Mouse (Mus musculus): Measurements from ENCODE around the gene Dgkq. TPM values are rescaled to one million over a fixed set of nuclear protein-coding genes. Genes with fewer than 3 reads are reported as not detected.
A peak's percentile ranks its signal among the peaks of the same experiment; 100 is the strongest.

The Dgkq gene
- polyA plus RNA-seq, 1 experiment from 2014 or later: 9.1 TPM

- peak overlapping the region; percentile 14; the same call in 1 of the 2 replicates for H3K9ac ChIP-seq (replicated peaks; ENCODE audit: low read depth, low read length)
- H3K4me2 ChIP-seq (replicated peaks; ENCODE audit: low read depth, low read length): peak overlapping the region; percentile 61
- ATAC-seq (ENCODE audit: insufficient number of reproducible peaks, insufficient read depth, low FRiP score, low read depth): peak; percentile 77
These were observed 8.3 kb upstream of the Dgkq start for GRCm38 (mm10) chr5:108677605-108678295.

DNA sequence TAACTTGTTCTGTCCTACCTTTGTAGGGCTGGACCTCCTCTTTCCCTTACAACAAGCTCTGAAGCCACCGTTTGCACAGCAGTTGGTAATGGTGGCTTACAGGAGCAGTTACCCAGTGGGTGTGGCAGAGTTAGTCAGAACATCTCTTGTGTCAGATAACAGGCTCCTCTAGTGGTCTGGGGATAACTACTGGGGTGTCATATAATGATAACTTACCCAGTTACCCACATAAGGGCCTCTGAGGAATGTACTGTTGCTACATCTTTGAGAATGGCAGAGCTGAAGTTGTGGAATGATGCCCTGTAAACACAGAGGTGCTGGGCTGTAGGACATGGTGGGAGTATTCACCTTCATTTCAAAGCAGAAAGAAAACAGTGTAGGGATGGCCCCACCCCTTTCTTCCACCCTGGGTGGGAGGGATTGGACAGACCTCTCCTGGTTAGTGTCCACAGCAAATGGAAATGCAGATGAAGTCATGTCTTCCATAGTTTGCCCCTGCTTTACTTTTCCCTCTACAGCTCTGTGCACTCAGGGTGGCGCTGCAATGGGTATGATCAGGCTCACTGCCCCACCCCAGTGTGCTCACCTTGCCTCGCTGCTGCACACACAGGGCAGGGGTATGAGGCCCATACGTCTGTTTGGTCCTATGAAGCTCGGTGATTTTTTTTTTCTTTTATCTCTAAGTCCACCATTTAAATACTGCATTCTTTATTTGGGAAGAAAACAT lies 7.5 kb upstream of the Dgkq start:
- H3K27ac ChIP-seq (ENCODE audit: low read length): peak overlapping the region; percentile 67
- no peaks in the 10 kb centered on the region for H3K27me3 ChIP-seq (ENCODE audit: control insufficient read depth, insufficient read depth, low read length)
- ATAC-seq (ENCODE audit: insufficient number of reproducible peaks, insufficient read depth, low FRiP score, low read depth): peak; percentile 57
- 0 out of 2 replicates have a peak, but pooled peaks cover 2% of the 10 kb centered on the region for H3K36me3 ChIP-seq (ENCODE audit: control insufficient read depth, insufficient read depth, low read length)
- H3K9me3 ChIP-seq (ENCODE audit: control insufficient read depth, low read depth, low read length): no peaks in the 10 kb centered on the region
- peak overlapping the region; percentile 14; the same call in 1 of the 2 replicates for H3K9ac ChIP-seq (replicated peaks; ENCODE audit: low read depth, low read length)
- peak overlapping the region; percentile 31 for H3K4me3 ChIP-seq (ENCODE audit: low read depth, low read length)
- H3K4me1 ChIP-seq (ENCODE audit: control insufficient read depth, insufficient read depth, low read length): peaks cover 9% of the 10 kb centered on the region; the same call in 1 of the 2 replicates
- peak overlapping the region; percentile 61 for H3K4me2 ChIP-seq (replicated peaks; ENCODE audit: low read depth, low read length)
- 10% methylated on average over 5 of the region's 5 CpGs for WGBS

More at GRCm38 (mm10) chr5:108677605-108678295, 8.3 kb upstream of the Dgkq start:
- H3K27me3 ChIP-seq (ENCODE audit: control insufficient read depth, insufficient read depth, low read length): no peaks in the 10 kb centered on the region
- no peaks in the 10 kb centered on the region for H3K9me3 ChIP-seq (ENCODE audit: control insufficient read depth, low read depth, low read length)
- no peaks in the 10 kb centered on the region for H3K36me3 ChIP-seq (ENCODE audit: control insufficient read depth, insufficient read depth, low read length)
- peak overlapping the region; percentile 67 for H3K27ac ChIP-seq (ENCODE audit: low read length)
- 5% methylated on average over 25 of the region's 25 CpGs for WGBS
- peaks cover 9% of the 10 kb centered on the region; the same call in 1 of the 2 replicates for H3K4me1 ChIP-seq (ENCODE audit: control insufficient read depth, insufficient read depth, low read length)
- H3K4me3 ChIP-seq (ENCODE audit: low read depth, low read length): peak overlapping the region; percentile 31

DNA sequence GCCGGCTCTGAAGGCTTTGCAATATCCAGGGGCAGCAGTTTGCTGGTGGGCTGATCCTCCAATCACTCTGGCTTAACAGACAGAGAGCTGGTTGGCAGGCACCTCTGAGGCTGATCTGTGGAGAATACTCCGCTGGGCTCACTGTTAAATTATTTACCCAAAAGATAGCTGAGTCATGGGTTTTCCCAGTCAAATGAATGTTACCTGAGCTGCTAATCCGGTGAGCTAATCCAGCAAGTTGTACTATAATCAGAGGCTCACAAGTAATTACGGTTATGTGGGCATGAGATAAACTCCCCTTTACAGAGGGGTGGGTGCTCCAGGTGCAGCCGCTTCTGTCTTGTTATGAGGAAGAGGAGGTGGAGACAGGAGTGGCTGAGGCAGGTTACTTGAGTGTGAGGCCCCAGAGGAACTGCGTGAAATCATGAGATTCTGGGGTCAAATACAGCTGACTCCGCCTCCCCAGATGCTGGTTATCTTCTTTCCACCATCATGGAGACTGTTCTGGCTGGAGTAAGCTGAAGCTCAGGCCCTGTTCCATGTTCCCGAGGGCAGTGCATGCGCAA lies 5.9 kb upstream of the Dgkq start, which contains the start of gene Slc26a1:
Gene Slc26a1, minus strand, starts transcription at position 319 of the 566 bp plus-strand sequence.
- WGBS: 63% methylated on average over 9 of the region's 9 CpGs
- H3K9me3 ChIP-seq (ENCODE audit: control insufficient read depth, low read depth, low read length): no peaks in the 10 kb centered on the region
- H3K27me3 ChIP-seq (ENCODE audit: control insufficient read depth, insufficient read depth, low read length): no peaks in the 10 kb centered on the region
- no peak for ATAC-seq (ENCODE audit: insufficient number of reproducible peaks, insufficient read depth, low FRiP score, low read depth)
- H3K27ac ChIP-seq (ENCODE audit: low read length): no peak within 1 kb of the TSS
- H3K4me2 ChIP-seq (replicated peaks; ENCODE audit: low read depth, low read length): no peak within 1 kb of the TSS
- no peak within 1 kb of the TSS for H3K9ac ChIP-seq (replicated peaks; ENCODE audit: low read depth, low read length)
- H3K4me3 ChIP-seq (ENCODE audit: low read depth, low read length): no peak within 1 kb of the TSS
- H3K4me1 ChIP-seq (ENCODE audit: control insufficient read depth, insufficient read depth, low read length): peaks cover 9% of the 10 kb centered on the region; the same call in 1 of the 2 replicates
- H3K36me3 ChIP-seq (ENCODE audit: control insufficient read depth, insufficient read depth, low read length): 0 out of 2 replicates have a peak, but pooled peaks cover 5% of the 10 kb centered on the region

- H3K9me3 ChIP-seq (ENCODE audit: control insufficient read depth, low read depth, low read length): no peaks in the 10 kb centered on the region
- no peak for ATAC-seq (ENCODE audit: insufficient number of reproducible peaks, insufficient read depth, low FRiP score, low read depth)
- no peaks in the 10 kb centered on the region for H3K27me3 ChIP-seq (ENCODE audit: control insufficient read depth, insufficient read depth, low read length)
- no peak overlapping the region for H3K4me2 ChIP-seq (replicated peaks; ENCODE audit: low read depth, low read length)
- H3K27ac ChIP-seq (ENCODE audit: low read length): no peak overlapping the region
- WGBS: 71% methylated on average over 2 of the region's 2 CpGs
- H3K36me3 ChIP-seq (ENCODE audit: control insufficient read depth, insufficient read depth, low read length): 0 out of 2 replicates have a peak, but pooled peaks cover 5% of the 10 kb centered on the region
- H3K4me3 ChIP-seq (ENCODE audit: low read depth, low read length): no peak overlapping the region
- peaks cover 14% of the 10 kb centered on the region; the same call in 1 of the 2 replicates for H3K4me1 ChIP-seq (ENCODE audit: control insufficient read depth, insufficient read depth, low read length)
- no peak overlapping the region for H3K9ac ChIP-seq (replicated peaks; ENCODE audit: low read depth, low read length)
These were observed 5.2 kb upstream of the Dgkq start for GRCm38 (mm10) chr5:108674624-108675023.

DNA sequence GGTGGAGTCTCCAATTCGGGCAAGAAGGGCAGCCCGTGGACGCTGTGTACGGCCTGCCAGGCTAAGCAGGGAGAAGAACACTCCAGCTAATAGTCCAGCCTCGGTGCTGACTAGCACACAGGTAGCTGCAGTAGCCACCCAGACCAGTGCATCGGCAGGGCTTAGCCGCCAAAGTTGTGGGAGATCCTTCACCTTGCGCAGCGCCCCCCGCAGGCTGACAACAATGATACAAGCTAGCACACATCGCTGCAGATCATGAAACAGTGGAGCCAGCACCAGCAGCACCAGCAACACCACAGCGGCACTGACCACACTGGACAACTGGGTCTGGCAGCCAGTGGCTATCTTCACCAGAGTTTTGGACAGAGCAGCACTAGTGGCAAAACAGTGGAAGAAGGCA lies 2.3 kb upstream of the Dgkq start:
- Histone ChIP-seq H3K4me2 (replicated peaks; ENCODE audit: low read depth, low read length) (no peak overlapping the region), H3K9me3 (ENCODE audit: control insufficient read depth, low read depth, low read length) (no peaks in the 10 kb centered on the region), H3K27ac (ENCODE audit: low read length) (no peak overlapping the region), H3K27me3 (ENCODE audit: control insufficient read depth, insufficient read depth, low read length) (no peaks in the 10 kb centered on the region), H3K4me1 (ENCODE audit: control insufficient read depth, insufficient read depth, low read length) (0 out of 2 replicates have a peak, but pooled peaks cover 7% of the 10 kb centered on the region), H3K9ac (replicated peaks; ENCODE audit: low read depth, low read length) (no peak overlapping the region), H3K36me3 (ENCODE audit: control insufficient read depth, insufficient read depth, low read length) (0 out of 2 replicates have a peak, but pooled peaks cover 5% of the 10 kb centered on the region), H3K4me3 (ENCODE audit: low read depth, low read length) (no peak overlapping the region)
- WGBS: 95% methylated on average over 12 of the region's 12 CpGs
- ATAC-seq (ENCODE audit: insufficient number of reproducible peaks, insufficient read depth, low FRiP score, low read depth): no peak

- no peak overlapping the region for H3K9ac ChIP-seq (replicated peaks; ENCODE audit: low read depth, low read length)
- H3K9me3 ChIP-seq (ENCODE audit: control insufficient read depth, low read depth, low read length): no peaks in the 10 kb centered on the region
- H3K27me3 ChIP-seq (ENCODE audit: control insufficient read depth, insufficient read depth, low read length): no peaks in the 10 kb centered on the region
- ATAC-seq (ENCODE audit: insufficient number of reproducible peaks, insufficient read depth, low FRiP score, low read depth): 0 out of 2 replicates have a peak, but pooled peaks have one; percentile 25
- H3K4me2 ChIP-seq (replicated peaks; ENCODE audit: low read depth, low read length): no peak overlapping the region
- H3K36me3 ChIP-seq (ENCODE audit: control insufficient read depth, insufficient read depth, low read length): 0 out of 2 replicates have a peak, but pooled peaks cover 5% of the 10 kb centered on the region
- no peak overlapping the region for H3K4me3 ChIP-seq (ENCODE audit: low read depth, low read length)
- no peak overlapping the region for H3K27ac ChIP-seq (ENCODE audit: low read length)
- 0 out of 2 replicates have a peak, but pooled peaks cover 6% of the 10 kb centered on the region for H3K4me1 ChIP-seq (ENCODE audit: control insufficient read depth, insufficient read depth, low read length)
These were observed 1.3 kb upstream of the Dgkq start for GRCm38 (mm10) chr5:108670785-108671184.

GRCm38 (mm10) chr5:108669986-108670385 lies 514 bp upstream of the Dgkq start:
- Histone ChIP-seq H3K27ac (ENCODE audit: low read length) (no peak overlapping the region), H3K9ac (replicated peaks; ENCODE audit: low read depth, low read length) (no peak overlapping the region), H3K4me3 (ENCODE audit: low read depth, low read length) (peak overlapping the region; percentile 49), H3K4me2 (replicated peaks; ENCODE audit: low read depth, low read length) (peak overlapping the region; percentile 76), H3K4me1 (ENCODE audit: control insufficient read depth, insufficient read depth, low read length) (0 out of 2 replicates have a peak, but pooled peaks cover 6% of the 10 kb centered on the region), H3K9me3 (ENCODE audit: control insufficient read depth, low read depth, low read length) (no peaks in the 10 kb centered on the region), H3K27me3 (ENCODE audit: control insufficient read depth, insufficient read depth, low read length) (no peaks in the 10 kb centered on the region), H3K36me3 (ENCODE audit: control insufficient read depth, insufficient read depth, low read length) (0 out of 2 replicates have a peak, but pooled peaks cover 5% of the 10 kb centered on the region)
- ATAC-seq (ENCODE audit: insufficient number of reproducible peaks, insufficient read depth, low FRiP score, low read depth): no peak
- WGBS: 78% methylated on average over 9 of the region's 9 CpGs

DNA sequence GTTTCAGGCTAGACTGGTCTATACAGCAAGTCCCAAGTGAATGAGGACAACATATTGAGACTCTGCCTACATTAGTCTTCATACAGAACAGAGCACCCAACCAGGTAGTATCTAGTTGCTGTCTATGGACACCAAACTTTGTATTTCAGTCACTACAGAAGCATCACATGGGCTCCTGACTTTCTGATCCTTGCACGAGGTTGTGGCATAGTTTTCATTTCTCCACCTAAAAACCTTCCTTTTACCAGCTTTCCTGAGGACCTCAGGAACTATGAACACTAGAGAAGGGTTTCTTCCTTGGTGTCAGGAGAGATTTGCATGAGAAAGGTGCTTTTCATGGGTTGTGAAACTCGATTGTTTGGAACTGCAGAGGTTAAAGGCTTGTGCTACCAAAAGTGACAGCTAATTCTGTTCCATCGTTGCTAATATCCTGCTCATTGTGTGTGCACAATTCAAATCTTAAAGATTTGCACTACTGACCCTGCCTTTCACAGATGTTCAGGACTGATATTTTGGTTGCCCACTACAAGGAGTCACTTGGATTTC lies 1.0 kb downstream of the Dgkq start:
- no peak for ATAC-seq (ENCODE audit: insufficient number of reproducible peaks, insufficient read depth, low FRiP score, low read depth)
- 17% methylated on average over 3 of the region's 3 CpGs for WGBS
- Histone ChIP-seq H3K27ac (ENCODE audit: low read length) (peak overlapping the region; percentile 87; the same call in 1 of the 2 replicates), H3K4me3 (ENCODE audit: low read depth, low read length) (peak overlapping the region; percentile 49), H3K9ac (replicated peaks; ENCODE audit: low read depth, low read length) (no peak overlapping the region), H3K4me2 (replicated peaks; ENCODE audit: low read depth, low read length) (peak overlapping the region; percentile 76), H3K9me3 (ENCODE audit: control insufficient read depth, low read depth, low read length) (no peaks in the 10 kb centered on the region), H3K4me1 (ENCODE audit: control insufficient read depth, insufficient read depth, low read length) (0 out of 2 replicates have a peak, but pooled peaks cover 6% of the 10 kb centered on the region), H3K36me3 (ENCODE audit: control insufficient read depth, insufficient read depth, low read length) (0 out of 2 replicates have a peak, but pooled peaks cover 5% of the 10 kb centered on the region), H3K27me3 (ENCODE audit: control insufficient read depth, insufficient read depth, low read length) (no peaks in the 10 kb centered on the region)
